Mouse (Mus musculus) lung, postnatal 25 days (tissue): ENCODE measurements around the gene Golga2.

Experiments used
- DNase-seq: peaks from one replicate; pipeline ENCODE4 v3.0.0; 2022; ENCODE audit warnings: low spot score

Golga2 gene

GRCm38 (mm10) chr2:32287334-32287840 lies at the start of gene Golga2:
Gene Golga2, plus strand, starts transcription at chr2:32287384.
- no peak for DNase-seq

- DNase-seq: no peak
Measured at GRCm38 (mm10) chr2:32237571-32237970, 49.6 kb upstream of the Golga2 start.

GRCm38 (mm10) chr2:32238708-32239435 lies 48.3 kb upstream of the Golga2 start:
- no peak for DNase-seq

GRCm38 (mm10) chr2:32240591-32240990 lies 46.6 kb upstream of the Golga2 start:
- no peak for DNase-seq

- no peak for DNase-seq
Measured at GRCm38 (mm10) chr2:32242986-32243385, 44.2 kb upstream of the Golga2 start.

GRCm38 (mm10) chr2:32246741-32247140 lies 40.4 kb upstream of the Golga2 start:
- DNase-seq: no peak

- DNase-seq: peak; percentile 36
Measured at GRCm38 (mm10) chr2:32248377-32249361, 38.5 kb upstream of the Golga2 start.

GRCm38 (mm10) chr2:32251791-32252527 lies 35.2 kb upstream of the Golga2 start:
- DNase-seq: peak; percentile 47

- DNase-seq: peak; percentile 55
Measured at GRCm38 (mm10) chr2:32252658-32253057, 34.5 kb upstream of the Golga2 start.

- no peak for DNase-seq
Measured at GRCm38 (mm10) chr2:32253352-32253751, 33.8 kb upstream of the Golga2 start.

GRCm38 (mm10) chr2:32254563-32254962 lies 32.6 kb upstream of the Golga2 start:
- no peak for DNase-seq

GRCm38 (mm10) chr2:32256273-32256672 lies 30.9 kb upstream of the Golga2 start:
- no peak for DNase-seq

- no peak for DNase-seq
Measured at GRCm38 (mm10) chr2:32258887-32259533, 28.2 kb upstream of the Golga2 start.

- peak; percentile 93 for DNase-seq
Measured at GRCm38 (mm10) chr2:32259657-32260417, 27.3 kb upstream of the Golga2 start, which contains the start of gene Uck1. Gene Uck1, minus strand, starts transcription at chr2:32260159.

- no peak for DNase-seq
Measured at GRCm38 (mm10) chr2:32260635-32261034, 26.5 kb upstream of the Golga2 start.

- DNase-seq: no peak
Measured at GRCm38 (mm10) chr2:32275823-32276222, 11.4 kb upstream of the Golga2 start.

- DNase-seq: no peak
Measured at GRCm38 (mm10) chr2:32282289-32282688, 4.9 kb upstream of the Golga2 start.

- DNase-seq: peak; percentile 74
Measured at GRCm38 (mm10) chr2:32282727-32283126, 4.5 kb upstream of the Golga2 start.

- DNase-seq: no peak
Measured at GRCm38 (mm10) chr2:32283986-32284385, 3.2 kb upstream of the Golga2 start.

- DNase-seq: peak; percentile 98
Measured at GRCm38 (mm10) chr2:32287923-32288367, 761 bp downstream of the Golga2 start, which contains the start of gene Swi5. Gene Swi5, minus strand, starts transcription at chr2:32288075.
